Mouse (Mus musculus) ovary, postnatal 36 days (tissue): ENCODE measurements at regions not wholly inside any gene's neighbourhood (a gene's known extent, or its start where the extent isn't known, plus 50 kb on each side); places are given as distances from the start of the nearest gene placed in this dataset.

Source experiments
- DNase-seq: peaks from one replicate; pipeline ENCODE4 v3.0.0; 2022; ENCODE audit warnings: low spot score, mixed read lengths

GRCm38 (mm10) chr13:5778443-5779171 is 82.7 kb upstream of the Klf6 start:
- no peak for DNase-seq

DNA sequence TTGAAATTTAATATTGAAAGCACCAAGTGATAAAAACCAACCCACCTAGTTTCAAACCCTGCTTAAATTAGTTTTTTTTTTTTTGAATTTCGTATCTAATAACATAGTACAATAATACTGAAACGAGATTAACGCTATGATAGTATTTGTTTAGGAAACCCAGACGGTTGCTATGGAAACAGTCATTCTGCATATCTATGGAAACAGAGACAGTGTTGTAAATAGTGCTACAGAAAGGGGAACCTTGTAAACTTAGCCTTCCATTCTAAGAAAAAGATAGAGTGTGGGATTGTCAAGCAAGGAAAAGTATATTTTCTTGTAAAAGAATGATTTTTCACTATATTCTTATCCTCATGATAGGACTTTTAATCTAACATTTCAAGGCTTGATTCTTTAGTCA is 81.9 kb upstream of the Klf6 start:
- DNase-seq: no peak

- no peak for DNase-seq
Measured at GRCm38 (mm10) chr13:5782540-5782939, 78.7 kb upstream of the Klf6 start.

DNA sequence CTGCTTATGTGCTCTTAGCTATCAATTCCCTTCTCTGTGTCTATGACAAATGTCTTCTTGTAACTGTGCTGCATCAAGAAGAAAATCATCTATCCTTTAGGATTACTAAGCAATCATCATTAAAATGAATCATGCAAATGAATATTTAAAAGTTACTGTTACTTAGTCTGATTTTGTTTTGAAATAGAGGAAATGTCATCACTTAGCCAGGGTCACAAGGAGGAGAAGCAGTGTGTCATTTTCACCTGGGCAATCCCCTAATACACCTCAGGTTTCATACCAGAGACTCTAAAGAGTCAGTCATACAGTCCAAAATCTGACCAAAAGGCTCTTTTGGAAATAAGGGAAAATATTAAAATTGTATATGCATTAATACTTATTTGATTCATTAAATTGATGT is 74.2 kb upstream of the Klf6 start:
- no peak for DNase-seq

DNA sequence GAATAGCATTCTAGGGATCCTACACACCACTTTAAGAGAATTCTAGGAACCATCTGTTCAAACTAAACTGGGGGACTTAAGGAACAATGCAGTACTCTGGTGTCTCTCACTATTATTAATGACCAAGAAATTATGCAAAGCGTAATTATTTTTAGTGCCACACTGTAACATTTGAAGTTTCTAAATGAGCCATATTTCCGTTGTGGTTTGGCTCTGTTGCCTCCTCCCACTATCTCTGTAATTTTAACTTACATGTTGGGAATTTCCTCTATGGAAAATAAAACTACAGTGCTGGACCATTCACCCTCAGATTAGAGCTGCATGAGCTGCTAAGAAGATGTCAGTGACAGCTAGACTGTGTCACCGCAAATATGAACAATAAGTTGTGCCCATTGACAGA is 72.0 kb upstream of the Klf6 start:
- no peak for DNase-seq

DNA sequence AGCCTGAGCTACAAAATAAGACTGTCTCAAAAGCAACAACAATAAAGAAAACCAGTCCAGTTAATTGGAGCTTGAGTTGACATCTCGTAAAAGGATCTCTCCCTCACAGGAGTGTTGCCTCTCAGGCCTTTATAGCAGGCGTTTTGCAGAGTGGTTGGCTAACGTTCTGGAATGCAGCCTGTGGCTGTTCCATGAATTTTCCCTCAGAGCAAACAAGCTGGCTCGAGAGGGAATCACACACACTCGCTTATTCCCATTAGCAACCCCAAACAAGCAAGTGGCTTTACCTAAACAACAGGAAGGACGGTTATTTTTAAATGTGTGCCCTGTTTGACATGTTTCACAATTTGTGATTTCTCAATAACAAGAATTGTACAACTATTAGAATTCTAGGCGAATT is 59.2 kb upstream of the Klf6 start:
- no peak for DNase-seq

DNA sequence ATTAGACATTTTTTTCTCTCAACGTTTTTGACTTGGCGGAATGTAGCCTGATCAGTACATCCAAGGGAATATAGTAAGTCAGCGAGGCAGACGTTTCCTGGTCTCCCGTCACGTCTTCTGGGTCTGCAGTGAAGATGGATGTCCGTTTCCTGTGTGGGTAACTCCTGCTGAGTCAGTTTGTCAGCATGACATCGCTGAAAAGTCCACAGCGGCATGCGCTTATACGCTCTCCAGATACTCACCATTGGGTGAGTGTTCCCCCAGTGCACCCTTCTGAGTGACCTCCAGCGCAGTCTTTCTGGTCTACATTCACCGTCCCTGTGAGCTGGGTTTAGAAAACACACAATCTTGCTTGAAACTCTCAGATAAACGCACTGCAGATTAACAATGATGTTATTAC is 58.5 kb upstream of the Klf6 start:
- no peak for DNase-seq

GRCm38 (mm10) chr13:5803540-5804380 is 57.5 kb upstream of the Klf6 start:
- DNase-seq: no peak

DNA sequence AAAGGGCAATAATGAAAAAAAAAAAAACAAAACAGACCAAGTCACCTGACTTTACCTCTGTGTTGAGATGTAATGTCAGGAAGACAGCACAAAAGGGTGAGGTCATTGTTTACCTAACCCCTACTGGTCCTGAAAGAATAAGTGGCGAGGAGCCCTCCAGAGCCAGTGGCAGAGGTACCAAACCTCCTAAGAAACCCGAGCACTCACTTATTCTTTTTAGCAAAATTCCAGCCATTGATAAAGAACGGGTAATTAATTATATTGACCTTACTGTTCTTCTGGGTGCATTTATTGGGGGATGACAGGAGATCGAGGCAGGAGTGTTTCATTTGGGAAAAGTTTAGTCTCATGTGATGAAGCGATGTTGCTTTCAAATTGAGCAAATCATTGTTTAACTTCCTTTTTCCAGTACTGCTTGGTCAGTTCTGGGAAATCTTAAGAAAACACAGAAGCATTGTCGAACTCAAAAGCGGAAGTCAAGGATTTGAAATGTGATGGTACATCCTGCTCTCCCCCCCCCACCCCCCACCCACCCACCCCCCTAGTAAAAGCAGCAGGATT is 56.8 kb upstream of the Klf6 start:
- no peak for DNase-seq

- DNase-seq: no peak
Measured at GRCm38 (mm10) chr13:5808380-5808779, 52.9 kb upstream of the Klf6 start.
